Mouse (Mus musculus) brain, adult 10 weeks (tissue): ENCODE data around the gene Serpinb7. TPM values are rescaled to one million over a fixed set of nuclear protein-coding genes. Genes with fewer than 3 reads are reported as not detected.

Experiments
- polyA plus RNA-seq: library from polyadenylated mRNA; stranded (reverse); fragments of 350-450 nt; fragmentation: Illumina TruSeq; extraction: RNeasy Lipid Tissue Mini Kit (QIAGEN cat#74804); gene quantifications from one replicate; pipeline ENCODE4 v1.2.3, GENCODE M21; 2015; ENCODE audit warnings: low read depth, low replicate concordance

The Serpinb7 gene
- polyA plus RNA-seq = not detected

GRCm38 (mm10) chr1:107399355-107399754 is at the start of gene Serpinb7:
Gene Serpinb7 (plus strand): TSS chr1:107399655.

GRCm38 (mm10) chr1:107360898-107361297 is 38.6 kb upstream of the Serpinb7 start, which contains the start of gene Serpinb11:
Gene Serpinb11 (plus strand): TSS chr1:107361198.

Other genes starting within 250 kb of the Serpinb7 start
- gene Serpinb3b, start 121.3 kb upstream of the Serpinb7 start, polyA plus RNA-seq = not detected
- gene Serpinb3c, start 121.3 kb upstream of the Serpinb7 start, polyA plus RNA-seq = not detected
- gene Serpinb11, start 38.5 kb upstream of the Serpinb7 start, polyA plus RNA-seq = not detected
- gene Serpinb2, start 111.8 kb downstream of the Serpinb7 start, polyA plus RNA-seq = not detected
- 8.4 TPM for gene Serpinb8, start 190.4 kb downstream of the Serpinb7 start, polyA plus RNA-seq